Mouse (Mus musculus) c-Kit-positive CD71-positive TER-119-positive erythroid progenitor cells, embryonic 14.5 days (primary cell): Measurements from ENCODE around the gene Nmt1.

Source experiments
- DNase-seq: peaks from one replicate; pipeline ENCODE4 v3.0.0-alpha.2; 2013; ENCODE audit warnings: low spot score

Nmt1 gene

DNA sequence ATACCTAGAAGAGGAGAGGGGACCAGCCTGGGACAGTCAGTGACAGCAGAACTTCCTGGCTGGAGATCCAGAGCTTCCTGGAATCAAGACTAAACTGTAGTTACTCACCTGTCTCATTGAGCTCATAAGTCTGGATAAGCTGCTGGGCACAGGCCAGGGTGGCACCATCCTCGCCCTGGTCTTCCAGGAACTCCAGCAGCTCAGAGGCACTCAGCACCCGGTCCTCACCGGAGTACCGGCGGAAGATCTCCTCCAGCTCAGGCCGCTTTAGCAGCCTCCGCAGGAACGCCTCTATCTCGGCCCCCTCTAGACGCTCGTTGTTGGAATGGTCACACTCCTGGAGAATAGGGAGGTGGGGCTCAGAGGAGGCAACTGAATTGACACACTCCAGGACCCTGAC lies 50.1 kb downstream of the Nmt1 start:
- no peak for DNase-seq

DNA sequence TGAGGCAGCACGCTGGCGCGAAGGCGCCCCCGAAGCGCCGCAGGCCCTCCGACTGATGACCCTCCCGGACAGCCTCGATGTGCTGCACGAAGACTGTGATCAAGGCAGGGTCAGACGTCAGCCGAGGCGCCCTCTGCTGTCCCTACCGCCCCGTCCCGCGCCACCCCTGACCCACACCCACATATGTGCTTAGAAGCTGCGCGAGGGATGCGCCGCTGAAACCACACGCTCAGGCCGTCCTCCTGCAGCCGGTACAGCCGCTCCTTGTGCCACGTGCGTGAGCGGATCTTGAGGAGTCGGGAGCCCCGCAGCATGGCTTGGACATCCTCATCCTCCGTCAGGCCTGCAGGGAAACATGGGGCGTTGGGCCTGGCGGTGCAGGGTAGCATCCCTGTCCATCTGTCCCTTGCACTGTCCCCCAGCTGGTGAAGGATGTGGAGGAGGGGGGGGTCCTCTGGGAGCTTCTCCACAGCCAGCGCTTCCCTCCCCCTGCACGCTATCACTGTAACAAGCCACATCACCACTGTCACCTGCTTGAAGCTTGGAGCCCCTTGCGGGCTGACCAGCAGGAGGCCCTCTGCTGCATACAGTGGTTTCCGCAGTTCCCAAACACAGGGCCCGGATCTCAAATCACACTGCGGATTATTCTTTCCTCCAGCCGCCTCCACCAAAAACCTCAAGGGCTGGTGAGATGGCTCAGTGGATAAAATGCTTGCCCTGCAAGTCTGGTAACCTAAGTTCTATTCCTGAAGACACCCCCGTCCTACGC lies 52.5 kb downstream of the Nmt1 start:
- no peak for DNase-seq

DNA sequence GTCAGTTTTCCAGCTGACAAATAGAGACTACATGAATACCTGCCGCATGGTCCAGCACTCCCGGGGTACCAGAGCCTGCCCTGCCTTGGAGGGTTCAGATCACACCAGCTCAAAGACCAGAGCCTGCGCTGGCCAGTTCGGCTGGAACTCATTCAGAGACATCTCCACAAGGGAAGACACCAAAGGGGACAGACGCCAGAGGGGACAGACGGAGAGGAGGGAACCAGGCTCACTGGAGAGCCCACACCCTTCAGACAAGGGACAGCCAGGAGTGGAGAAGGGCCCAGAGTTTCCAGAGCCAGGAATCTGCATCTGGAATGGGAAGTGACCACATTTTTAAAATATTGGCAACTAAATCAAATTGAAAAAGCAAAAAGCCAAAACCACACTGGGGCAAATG lies 53.6 kb downstream of the Nmt1 start:
- DNase-seq = no peak

DNA sequence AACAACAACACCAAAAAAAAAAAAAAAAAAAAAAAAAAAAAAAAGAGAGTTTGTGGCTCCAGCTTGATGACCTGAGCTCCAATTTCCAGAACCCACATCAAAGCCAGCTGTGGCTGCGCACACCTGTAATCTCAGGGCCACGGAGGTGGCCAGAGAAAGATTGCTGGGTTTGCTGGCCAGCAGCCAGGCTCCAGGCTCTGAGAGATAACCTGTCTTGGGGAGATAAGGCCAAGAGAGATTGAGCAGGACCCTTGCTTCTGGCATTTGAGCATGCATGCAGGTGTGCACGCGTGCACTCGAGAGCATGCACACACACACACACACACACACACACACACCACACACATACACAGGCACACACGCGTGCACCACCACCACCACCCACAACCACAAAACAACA lies 65.3 kb downstream of the Nmt1 start:
- no peak for DNase-seq

DNA sequence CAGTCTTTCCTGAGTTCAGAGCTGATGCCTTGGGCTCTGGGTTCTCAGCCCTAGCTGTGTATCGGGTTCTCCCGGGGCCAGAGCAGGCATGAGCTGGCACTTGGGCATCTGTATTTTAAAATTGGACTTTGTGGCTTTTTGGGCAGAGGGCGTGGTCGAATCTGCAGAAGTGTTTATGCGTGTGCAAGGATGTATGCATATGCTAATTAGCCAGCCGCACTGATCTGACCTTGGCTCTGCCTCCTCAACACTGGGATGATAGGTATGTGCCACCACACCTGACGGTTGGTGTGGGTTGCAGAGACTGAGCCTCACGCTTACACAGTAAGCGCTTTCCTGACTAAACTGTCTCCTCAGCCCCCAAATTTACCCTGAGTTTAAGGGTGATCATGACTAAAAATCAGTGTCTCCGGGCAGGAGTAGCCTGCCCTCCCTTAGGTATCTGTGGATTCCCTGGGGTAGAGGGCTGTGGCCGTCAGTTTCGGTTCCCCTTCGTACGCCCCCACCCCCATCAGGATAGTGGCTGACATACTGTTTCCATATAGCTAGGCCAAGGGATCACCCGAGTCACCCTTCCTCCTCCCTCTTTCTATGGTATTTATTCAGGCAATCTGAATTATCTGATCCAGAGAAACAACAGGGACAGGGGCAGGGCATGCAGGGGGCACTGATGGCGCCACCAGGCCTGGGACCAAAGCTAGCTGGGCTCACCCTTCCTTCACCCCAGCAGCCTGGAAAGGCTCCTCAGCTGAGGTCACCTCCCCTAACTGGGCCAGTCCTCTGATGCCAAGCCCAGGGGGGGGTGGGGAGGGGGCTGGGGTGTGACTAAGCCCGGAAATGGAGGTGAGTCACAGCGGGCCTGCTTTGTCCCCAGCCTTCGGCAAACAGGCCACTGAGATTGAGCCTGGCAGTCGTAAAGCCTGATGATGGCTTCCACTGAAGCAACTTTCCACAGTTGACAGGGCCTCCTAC lies 66.2 kb downstream of the Nmt1 start:
- DNase-seq = no peak

DNA sequence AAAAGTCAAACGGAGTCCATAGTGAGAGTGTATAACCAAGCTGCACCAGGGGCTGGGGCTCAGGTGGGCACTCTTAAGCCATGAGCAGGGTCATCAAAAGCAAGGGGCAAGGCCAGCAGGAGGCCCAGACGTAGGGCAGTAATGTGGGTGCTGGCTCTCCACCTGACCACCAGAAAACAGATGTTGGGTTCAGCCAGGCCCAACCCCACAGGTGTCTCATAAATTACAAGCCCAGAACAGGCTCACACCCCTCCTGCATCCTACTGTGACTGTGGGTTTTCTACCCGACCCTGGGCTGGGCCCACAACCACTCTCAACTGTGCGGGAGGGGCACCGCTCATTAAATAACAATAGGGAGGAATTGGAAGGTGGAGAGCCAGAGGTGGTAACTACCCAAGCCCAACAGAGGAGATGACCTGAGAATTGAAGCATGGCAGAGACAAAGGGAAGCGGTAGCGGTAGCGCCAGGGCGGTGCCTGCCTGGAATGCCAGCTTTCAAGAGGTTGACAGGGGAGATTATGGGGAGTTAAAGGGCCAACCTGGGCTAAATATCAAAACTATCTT lies 67.2 kb downstream of the Nmt1 start:
- DNase-seq = no peak

DNA sequence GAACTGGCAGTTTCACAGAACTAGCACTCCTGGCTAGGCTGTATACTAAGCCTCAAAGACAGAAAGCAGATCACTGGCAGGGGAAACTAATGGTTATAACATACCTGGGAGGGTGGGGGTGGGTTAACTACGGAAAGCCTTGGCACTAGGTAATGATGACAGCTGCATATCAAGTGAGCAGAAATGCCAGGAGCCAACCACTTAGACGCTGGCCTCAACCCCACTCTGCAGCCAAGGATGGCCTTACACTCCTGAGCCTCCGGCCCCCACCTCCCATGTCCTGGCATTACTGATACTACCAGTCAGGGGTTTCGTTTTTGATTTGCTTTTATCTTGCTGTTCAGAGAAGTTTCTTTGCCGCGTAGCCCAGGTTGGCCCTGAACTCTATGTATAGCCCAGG lies 67.8 kb downstream of the Nmt1 start:
- no peak for DNase-seq

DNA sequence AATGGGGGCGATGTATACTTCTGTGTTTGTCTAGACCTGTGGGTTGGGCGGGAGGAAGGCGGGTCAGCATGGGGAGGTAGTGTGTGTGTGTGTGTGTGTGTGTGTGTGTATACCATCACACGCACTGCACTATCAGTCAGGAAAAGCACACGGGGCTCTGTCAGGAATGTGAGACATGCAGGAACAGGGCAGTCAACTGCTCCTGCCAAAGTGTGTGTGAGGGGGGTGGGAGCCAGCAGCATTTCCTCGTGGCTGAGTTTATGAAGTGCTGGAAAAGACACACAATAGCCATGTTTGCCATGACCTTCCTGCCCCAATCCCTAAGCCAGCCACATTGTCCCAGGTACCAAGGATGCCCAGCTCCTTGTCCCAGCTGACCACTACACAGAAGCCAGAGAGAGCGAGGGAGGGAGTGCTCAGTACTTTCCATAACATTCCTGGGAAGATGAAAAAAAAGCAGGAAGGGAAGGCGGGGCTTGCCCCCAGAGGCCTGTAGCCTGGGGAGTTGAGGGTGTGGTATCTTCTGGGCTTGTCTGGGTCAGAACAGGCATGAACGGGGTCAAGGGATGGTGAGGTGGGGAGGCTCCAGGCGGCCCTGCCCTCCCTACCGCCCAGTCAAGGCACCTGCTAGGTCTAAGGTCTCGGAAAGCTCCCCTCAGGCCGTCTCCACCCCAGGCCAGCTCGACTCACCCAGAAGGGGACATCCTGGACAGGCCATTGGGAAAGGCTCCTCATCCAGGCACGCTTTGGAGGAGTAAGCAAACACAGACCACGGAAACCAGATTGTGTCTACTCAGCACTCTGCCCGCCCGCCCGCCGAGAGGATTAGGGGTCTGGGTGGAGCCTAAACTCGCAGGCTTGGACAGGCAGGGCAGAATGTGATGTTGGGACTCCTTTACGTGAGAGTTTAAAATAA lies 69.2 kb downstream of the Nmt1 start:
- DNase-seq = no peak

DNA sequence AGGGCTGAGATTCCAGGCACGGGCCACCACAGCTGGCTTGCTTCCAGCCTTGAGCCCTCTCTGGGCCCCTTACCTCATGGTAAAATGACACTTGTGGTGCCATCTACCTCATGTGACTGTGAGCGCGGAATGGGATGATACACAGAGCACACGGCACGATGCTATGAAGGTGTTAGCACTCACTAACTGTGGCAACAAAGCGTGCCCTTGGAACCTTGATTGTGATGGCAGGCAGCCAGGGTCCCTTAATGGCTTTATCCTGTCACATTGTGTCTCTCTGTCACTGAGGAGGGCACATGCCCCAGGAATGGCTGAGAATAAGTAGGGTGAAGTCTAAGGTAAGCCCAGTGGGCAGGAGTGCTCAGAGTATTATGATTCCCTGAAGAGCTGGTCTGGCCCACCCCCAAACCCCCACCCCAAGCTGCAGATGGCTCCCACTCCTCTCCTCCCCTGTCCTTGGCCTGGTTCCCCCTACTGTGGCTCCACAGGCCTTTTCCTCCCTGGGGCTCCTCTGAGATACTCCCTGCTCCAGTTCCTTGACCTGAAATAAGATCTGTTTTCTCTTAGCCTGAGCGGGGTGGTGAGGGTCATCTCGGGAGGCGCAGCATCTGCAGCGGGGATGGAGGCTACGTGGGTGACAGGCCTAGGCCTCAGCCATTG lies 70.7 kb downstream of the Nmt1 start:
- DNase-seq = no peak

DNA sequence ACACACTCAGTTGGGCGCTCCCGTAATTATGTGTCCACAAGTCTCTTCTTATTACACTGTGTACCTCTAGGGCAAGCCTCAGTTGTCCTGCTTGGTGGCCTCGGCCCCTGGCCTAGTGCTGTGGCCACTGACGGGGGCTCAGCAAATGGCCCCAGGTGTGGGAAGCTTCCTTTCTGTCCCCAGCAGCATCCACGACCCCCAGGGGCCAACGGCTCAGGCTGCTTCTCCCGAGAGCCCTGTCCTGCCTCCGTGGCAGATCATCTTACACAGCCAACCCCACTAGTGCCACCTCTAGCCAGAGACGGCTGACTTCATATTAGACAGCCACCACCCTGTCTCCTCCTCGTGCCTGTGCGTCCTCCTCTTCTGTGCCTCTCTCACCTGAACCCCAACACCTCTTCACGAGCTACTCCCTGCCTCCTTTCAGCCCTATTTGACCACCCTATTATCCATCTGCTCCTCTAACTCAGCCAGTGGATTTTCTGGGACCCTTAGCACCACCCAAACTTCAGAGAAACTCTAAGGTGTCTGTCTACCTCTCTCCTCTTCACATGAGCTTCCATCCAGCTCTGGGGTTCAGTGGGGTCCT lies 71.5 kb downstream of the Nmt1 start:
- DNase-seq = no peak

DNA sequence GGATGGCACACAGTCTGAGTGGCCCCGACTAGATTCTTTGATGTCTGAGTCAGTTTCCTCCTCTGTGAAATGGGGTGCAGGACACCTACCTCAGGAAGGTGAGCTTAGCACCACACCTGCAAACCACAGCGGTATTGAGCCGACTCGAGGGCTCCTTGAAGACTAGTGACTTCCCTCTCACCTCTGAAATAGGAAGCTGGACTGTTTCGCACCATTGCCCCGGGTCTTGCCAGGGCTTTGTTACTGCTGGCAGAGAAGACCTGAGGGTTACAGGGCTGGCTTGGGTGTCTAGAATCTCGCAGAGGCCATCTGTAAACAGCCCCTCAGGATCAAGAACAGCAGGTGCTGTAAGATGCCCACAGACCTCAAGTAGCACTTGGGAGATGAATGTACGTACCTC lies 72.4 kb downstream of the Nmt1 start:
- no peak for DNase-seq

DNA sequence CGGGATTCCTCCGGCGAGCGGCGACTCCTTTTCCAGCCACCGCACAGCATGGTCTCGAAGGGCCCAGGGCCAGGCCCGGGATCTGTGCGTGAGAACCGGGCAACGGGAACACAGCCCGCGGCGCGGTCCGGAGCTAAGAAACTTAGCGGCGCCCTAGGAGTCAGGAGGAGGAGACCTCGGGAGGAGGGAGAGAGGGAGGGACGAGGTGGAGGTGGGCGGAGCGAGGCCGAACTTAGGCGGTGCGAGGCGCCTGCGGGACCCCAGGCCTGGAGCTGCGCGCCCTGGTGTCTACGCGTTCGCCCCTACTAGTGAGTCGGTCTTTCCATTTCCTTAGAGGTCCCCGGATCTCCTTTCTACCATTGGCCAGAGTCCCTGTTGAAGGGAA lies 73.5 kb downstream of the Nmt1 start, which contains the start of the genes Plcd3 and Acbd4:
Gene Plcd3, minus strand, starts transcription at position 178 of the 385 bp plus-strand sequence.
Gene Acbd4, plus strand, starts transcription at position 202 of the 385 bp plus-strand sequence.
- peak; percentile 64 for DNase-seq

DNA sequence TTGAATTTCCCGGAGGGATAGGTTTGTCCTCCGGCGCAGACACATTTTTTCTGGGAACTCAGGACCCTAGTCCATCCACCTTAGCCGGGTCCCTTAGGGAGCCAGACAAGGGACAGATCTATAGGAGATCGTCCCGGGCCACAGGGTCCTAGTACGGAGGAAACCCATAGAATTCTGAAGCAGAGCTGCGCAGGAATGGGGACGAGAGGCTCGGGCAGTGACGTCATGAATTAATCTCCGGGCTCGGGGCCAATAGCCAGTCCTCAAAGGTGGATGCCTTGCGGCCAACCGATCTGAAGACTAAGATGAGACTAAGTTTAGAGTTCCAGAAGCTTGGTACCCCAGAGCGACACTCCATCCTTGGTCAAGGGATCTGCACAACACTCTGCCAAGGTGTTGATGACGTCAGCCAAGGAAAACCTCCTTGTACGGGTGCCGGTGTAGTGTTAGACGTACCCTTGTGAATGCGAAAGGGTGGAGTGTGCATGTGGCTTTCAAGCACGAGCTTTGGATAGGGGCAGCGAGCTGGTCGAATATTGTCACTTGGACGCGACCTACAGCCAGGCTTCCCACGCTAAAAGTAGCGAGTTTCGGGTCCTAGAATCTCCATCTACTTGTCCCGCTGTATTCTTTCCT lies 74.0 kb downstream of the Nmt1 start:
- peak; percentile 69 for DNase-seq

DNA sequence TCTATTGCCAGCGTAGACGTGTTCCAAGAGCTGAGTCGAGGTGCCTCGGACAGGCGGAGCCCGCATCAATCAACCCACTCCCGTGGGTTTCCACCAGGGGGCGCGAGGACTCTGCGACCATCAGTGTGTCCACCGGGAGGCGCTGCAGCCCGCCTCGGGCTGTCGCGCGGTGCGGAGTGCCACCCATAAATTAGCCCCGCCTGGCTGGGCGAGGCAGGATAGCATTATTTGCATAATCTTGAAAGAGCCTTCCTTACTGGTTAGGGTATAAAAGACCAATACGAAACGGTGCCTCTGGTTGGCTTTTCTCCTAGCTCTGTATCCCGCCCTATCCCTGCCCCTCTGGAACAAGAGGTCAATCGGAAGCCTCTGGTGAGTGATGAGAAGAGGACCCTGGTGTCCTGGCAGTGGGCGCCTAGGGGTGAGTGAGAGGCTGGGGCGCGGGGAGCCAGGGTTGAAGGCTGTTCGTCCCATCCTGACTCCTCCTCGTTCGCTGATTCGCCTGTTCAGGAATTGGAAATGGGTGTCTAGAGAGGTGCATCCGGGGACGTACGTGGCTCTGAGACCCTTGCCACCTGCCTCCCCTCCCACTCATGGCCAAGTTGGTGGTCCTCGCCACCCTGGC lies 74.8 kb downstream of the Nmt1 start:
- peak; percentile 97 for DNase-seq

DNA sequence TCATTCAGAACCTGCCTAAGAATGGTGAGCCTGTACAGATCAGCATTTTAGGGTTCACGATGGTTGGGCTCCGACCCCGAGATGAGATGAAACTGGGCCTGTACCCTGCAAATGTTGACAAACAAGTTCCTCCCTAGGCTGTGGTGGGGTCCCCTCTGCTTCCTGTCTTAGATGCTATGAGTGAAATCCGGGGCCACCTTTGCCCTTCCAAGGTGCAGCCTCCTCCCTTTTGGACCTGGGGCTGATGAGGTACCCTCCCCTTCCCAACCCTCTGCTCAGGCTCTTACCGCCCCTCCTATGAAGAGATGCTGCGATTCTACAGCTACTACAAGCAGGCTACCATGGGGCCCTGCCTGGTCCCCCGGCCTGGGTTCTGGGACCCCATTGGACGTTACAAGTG lies 75.6 kb downstream of the Nmt1 start:
- no peak for DNase-seq

DNA sequence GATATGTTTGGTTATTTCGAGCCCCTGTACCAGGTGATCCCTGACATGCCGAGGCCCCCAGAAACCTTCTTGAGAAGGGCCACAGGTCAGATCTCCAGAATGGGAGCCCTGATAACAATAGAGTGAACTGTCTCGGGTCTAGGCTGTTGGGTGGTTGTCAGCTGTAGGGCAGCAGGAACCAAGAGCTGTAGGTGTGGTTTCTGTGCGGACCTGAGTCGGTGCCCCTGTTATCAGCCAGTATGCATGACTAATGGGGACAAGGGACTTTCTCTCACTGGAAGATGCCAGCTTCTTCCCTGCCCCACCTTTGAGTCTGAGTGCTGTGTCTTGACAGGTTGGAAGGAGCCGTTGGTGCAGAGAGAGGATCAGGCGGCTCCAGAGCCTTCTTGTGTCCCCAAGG lies 76.5 kb downstream of the Nmt1 start:
- peak; percentile 80 for DNase-seq

DNA sequence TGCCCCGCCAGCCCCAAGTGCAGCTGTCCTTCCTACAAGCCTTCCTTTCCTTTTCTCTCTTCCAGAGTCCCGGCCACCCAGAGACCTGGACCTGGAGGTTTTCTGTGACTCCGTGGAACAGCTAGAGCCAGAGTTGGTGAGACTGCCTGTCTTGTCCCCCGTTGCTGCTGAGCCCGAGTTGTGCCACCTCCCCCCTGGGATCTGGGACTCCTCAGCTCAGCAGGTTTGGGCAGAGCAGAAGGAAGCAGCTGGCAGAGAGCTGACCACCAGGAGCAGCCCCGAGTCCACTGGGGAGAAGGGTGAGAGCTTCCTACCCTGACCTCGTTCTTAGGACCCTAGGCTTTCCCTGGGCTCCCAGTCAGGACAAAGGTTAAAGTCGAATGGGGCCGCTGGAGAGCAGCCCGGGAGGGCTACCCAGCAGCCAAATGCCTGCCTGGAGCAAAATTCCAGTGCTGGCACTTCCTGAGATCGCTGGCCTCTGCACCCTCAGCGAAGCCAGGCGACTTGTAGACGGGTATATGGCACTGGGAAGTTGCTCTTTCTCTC lies 77.3 kb downstream of the Nmt1 start:
- DNase-seq = no peak

DNA sequence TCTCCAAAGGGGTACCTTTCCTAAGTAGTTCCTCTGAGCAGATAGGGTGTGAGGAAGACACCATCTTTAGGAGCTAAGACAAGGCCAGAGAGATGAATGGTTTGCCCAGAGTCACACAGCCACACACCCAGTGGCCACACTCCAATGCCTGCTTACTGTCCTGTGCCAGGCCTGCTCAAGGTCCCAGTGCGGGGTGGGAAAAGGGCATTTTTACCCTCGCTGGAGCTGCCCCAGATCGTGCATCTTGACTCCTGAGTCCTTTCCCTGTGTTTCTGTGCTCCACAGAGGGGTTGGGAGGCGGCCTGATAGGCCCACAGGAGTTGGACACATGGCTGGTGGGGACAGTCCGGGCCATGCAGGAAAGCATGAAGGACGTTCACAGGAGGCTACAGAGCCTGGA lies 77.8 kb downstream of the Nmt1 start:
- DNase-seq = no peak

DNA sequence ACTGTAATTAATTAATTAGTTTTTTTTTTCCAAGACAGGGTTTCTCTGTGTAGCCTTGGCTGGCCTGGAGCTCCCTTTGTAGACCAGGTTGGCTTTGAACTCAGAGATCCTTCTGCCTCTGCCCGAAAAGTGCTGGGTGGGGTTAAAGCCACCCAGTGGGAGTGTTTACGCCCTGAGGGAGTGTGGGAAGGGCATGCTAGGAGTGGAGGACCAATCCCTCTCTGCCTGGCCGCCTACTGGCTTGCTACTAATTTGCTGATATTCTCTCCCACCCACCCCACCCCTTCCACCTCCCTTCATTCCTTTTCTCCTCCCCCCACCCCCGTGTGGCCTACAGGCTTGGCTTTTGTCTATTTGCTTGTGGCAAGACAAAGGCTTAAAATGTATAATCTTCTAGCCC lies 78.4 kb downstream of the Nmt1 start:
- peak; percentile 62 for DNase-seq
